ENCODE assay signal across 8 mouse cellular contexts in genomic region chr1:186448841-186449650, GRCm38 (mm10).
DNase-seq lines count a peak whose midpoint lies in the region; ATAC-seq and TF ChIP-seq lines count a peak whose summit lies in the region.

No protein-coding gene starts in this region.

- TF ChIP-seq CTCF in lung, embryonic 14.5 days (IDR thresholded peaks at IDR 0.05; ENCODE audit: low read depth): no peak

- H3K36me3 ChIP-seq in lung, embryonic 14.5 days (ENCODE audit: insufficient read depth): no peaks in the 10 kb centered on the region
- no peaks in the 10 kb centered on the region for H3K36me3 ChIP-seq in neural tube, embryonic 11.5 days (ENCODE audit: control insufficient read depth, insufficient read depth, low read length)

- H3K4me3 ChIP-seq in lung, embryonic 14.5 days (ENCODE audit: low read depth, low read length): no peak overlapping the region
- H3K4me3 ChIP-seq in neural tube, embryonic 11.5 days (ENCODE audit: low read depth, low read length): no peak overlapping the region

- no peaks in the 10 kb centered on the region for H3K9me3 ChIP-seq in lung, embryonic 14.5 days (ENCODE audit: low read depth, low read length)
- H3K9me3 ChIP-seq in neural tube, embryonic 11.5 days (ENCODE audit: control insufficient read depth, low read length): no peaks in the 10 kb centered on the region

- peak overlapping the region; percentile 76 for H3K27ac ChIP-seq in lung, embryonic 14.5 days (ENCODE audit: low read depth)
- no peak overlapping the region for H3K27ac ChIP-seq in neural tube, embryonic 11.5 days (ENCODE audit: low read depth, low read length)

- no peak overlapping the region for H3K9ac ChIP-seq in lung, embryonic 14.5 days
- H3K9ac ChIP-seq in neural tube, embryonic 11.5 days (ENCODE audit: low read length): no peak overlapping the region

- no peaks in the 10 kb centered on the region for H3K27me3 ChIP-seq in lung, embryonic 14.5 days (ENCODE audit: insufficient read depth, low read length)
- H3K27me3 ChIP-seq in neural tube, embryonic 11.5 days (ENCODE audit: control insufficient read depth, insufficient read depth, low read length): no peaks in the 10 kb centered on the region

- WGBS in lung, embryonic 14.5 days: 26% methylated on average over 16 of the region's 16 CpGs
- WGBS in neural tube, embryonic 11.5 days: 51% methylated on average over 16 of the region's 16 CpGs

- ATAC-seq in lung, embryonic 14.5 days (ENCODE audit: insufficient read depth): no peak
- ATAC-seq in neural tube, embryonic 11.5 days (ENCODE audit: insufficient read depth, low FRiP score, low TSS enrichment): no peak

- intact Hi-C loops in gastrocnemius, postnatal 36 days (cut with DNase I): no loop called here

- peaks cover 6% of the 10 kb centered on the region; the same call in 1 of the 2 replicates for H3K4me1 ChIP-seq in lung, embryonic 14.5 days (ENCODE audit: insufficient read depth)
- no peaks in the 10 kb centered on the region for H3K4me1 ChIP-seq in neural tube, embryonic 11.5 days (ENCODE audit: control insufficient read depth, insufficient read depth, low read length)

- DNase-seq in lung, embryonic 14.5 days: peak; percentile 63
- no peak for DNase-seq in lung, postnatal 14 days
- DNase-seq in cerebellum, postnatal 10 days: peak; percentile 84 to 90
- peak; percentile 23 to 31 for DNase-seq in gastrocnemius, postnatal 36 days
- peak; percentile 30 for DNase-seq in neural tube, embryonic 11.5 days (ENCODE audit: low spot score)
- no peak for DNase-seq in testis, postnatal 10 days (ENCODE audit: low spot score)
- DNase-seq in layer of hippocampus, postnatal 14 days (ENCODE audit: low spot score in 2 of 2): no peak
- DNase-seq in spleen, adult 18-20 months: no peak

- no peak overlapping the region for H3K4me2 ChIP-seq in lung, embryonic 14.5 days
- H3K4me2 ChIP-seq in neural tube, embryonic 11.5 days (ENCODE audit: low read depth): no peak overlapping the region

Comparison
In these comparisons a context has a peak if more than half of its experiments do, and no peak if none do; other contexts are left out.
1. DNase-seq: peak in lung, embryonic 14.5 days (single experiment), cerebellum, postnatal 10 days (2 of 2), gastrocnemius, postnatal 36 days (2 of 2) and neural tube, embryonic 11.5 days (single experiment); none in lung, postnatal 14 days (single experiment), testis, postnatal 10 days (single experiment), layer of hippocampus, postnatal 14 days (0 of 2) and spleen, adult 18-20 months (0 of 2).